Mouse (Mus musculus) liver, adult 2 months (tissue): ENCODE measurements around the gene D10Jhu81e.

Experiments used
- CTCF ChIP-seq: fragments of 200-500 bp; IDR thresholded peaks from 2 replicates; pipeline ENCODE4 v1.5.1; 2011; ENCODE audit warnings: low read depth, low read length, control low read depth
- POLR2A ChIP-seq: fragments of 200-500 bp; IDR thresholded peaks from 2 replicates; pipeline ENCODE4 v1.6.1; 2011; ENCODE audit warnings: low read length, control low read depth; ENCODE audit not compliant: insufficient read depth; ENCODE audit errors: extremely low read depth

DNA sequence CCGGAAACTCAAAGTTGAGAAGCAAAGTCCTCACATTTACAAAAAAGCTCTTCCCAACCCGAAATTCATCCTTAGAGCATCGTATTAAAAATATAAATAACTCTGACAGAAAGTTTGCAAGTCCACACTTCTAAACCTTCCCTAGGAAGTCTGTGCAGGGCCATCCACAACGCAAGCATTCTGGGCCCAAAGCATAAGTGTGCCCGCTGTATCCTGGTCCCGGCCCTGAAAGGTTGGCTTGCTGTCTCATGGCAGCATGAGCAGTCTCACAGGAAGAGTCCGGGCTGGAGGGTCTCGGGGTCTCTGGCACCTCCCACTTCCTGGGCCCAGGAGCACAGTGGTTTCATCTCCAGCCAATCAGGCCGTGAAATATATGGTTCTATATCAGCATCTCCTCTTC, 2.0 kb upstream of the D10Jhu81e start:
- TF ChIP-seq POLR2A (no peak), CTCF (no peak)
